Mouse (Mus musculus): Measurements from ENCODE around the gene Vtcn1. TPM values are rescaled to one million over a fixed set of nuclear protein-coding genes. Genes with fewer than 3 reads are reported as not detected.

The Vtcn1 gene
- polyA plus RNA-seq, 1 experiment: 2.2 TPM

- WGBS: 78% methylated on average over 9 of the region's 9 CpGs
- Histone ChIP-seq H3K4me3 (replicated peaks; ENCODE audit: extremely low read depth, low read depth, low read length) (no peak overlapping the region), H3K4me1 (ENCODE audit: control insufficient read depth, insufficient read depth, low read length) (no peaks in the 10 kb centered on the region)
- no peak for TF ChIP-seq POLR2A (IDR thresholded peaks at IDR 0.05; ENCODE audit: borderline replicate concordance, extremely low read depth, low read depth, low read length)
- DNase-seq: no peak
Observed at GRCm38 (mm10) chr3:100881843-100882634, 56.8 kb downstream of the Vtcn1 start.

GRCm38 (mm10) chr3:100889234-100889633 lies 64.0 kb downstream of the Vtcn1 start:
- no peak for TF ChIP-seq CTCF (IDR thresholded peaks at IDR 0.05; ENCODE audit: insufficient read depth, low read length)
- no peak for TF ChIP-seq POLR2A (IDR thresholded peaks at IDR 0.05; ENCODE audit: borderline replicate concordance, extremely low read depth, low read depth, low read length)
- H3K4me1 ChIP-seq (ENCODE audit: control insufficient read depth, insufficient read depth, low read length): no peaks in the 10 kb centered on the region
- DNase-seq: no peak
- no peak overlapping the region for H3K4me3 ChIP-seq (replicated peaks; ENCODE audit: extremely low read depth, low read depth, low read length)
- WGBS: 89% methylated on average over 1 of the region's 1 CpGs

GRCm38 (mm10) chr3:100890406-100890805 lies 65.1 kb downstream of the Vtcn1 start:
- Histone ChIP-seq H3K4me3 (replicated peaks; ENCODE audit: extremely low read depth, low read depth, low read length) (no peak overlapping the region), H3K4me1 (ENCODE audit: control insufficient read depth, insufficient read depth, low read length) (no peaks in the 10 kb centered on the region)
- TF ChIP-seq POLR2A (IDR thresholded peaks at IDR 0.05; ENCODE audit: borderline replicate concordance, extremely low read depth, low read depth, low read length) (no peak), CTCF (IDR thresholded peaks at IDR 0.05; ENCODE audit: insufficient read depth, low read length) (no peak)
- WGBS: 92% methylated on average over 3 of the region's 3 CpGs
- DNase-seq: no peak

GRCm38 (mm10) chr3:100892383-100893335 lies 67.4 kb downstream of the Vtcn1 start:
- DNase-seq: no peak

GRCm38 (mm10) chr3:100895500-100895899 lies 70.2 kb downstream of the Vtcn1 start:
- no peak for TF ChIP-seq POLR2A (IDR thresholded peaks at IDR 0.05; ENCODE audit: borderline replicate concordance, extremely low read depth, low read depth, low read length)
- TF ChIP-seq CTCF (IDR thresholded peaks at IDR 0.05; ENCODE audit: insufficient read depth, low read length): no peak
- no peak for DNase-seq
- Histone ChIP-seq H3K4me1 (ENCODE audit: control insufficient read depth, insufficient read depth, low read length) (no peaks in the 10 kb centered on the region), H3K4me3 (replicated peaks; ENCODE audit: extremely low read depth, low read depth, low read length) (no peak overlapping the region)
- WGBS: 78% methylated on average over 6 of the region's 6 CpGs

More at GRCm38 (mm10) chr3:100892383-100893335, 67.4 kb downstream of the Vtcn1 start:
- H3K4me3 ChIP-seq (replicated peaks; ENCODE audit: extremely low read depth, low read depth, low read length): no peak overlapping the region
- H3K4me1 ChIP-seq (ENCODE audit: control insufficient read depth, insufficient read depth, low read length): no peaks in the 10 kb centered on the region
- TF ChIP-seq POLR2A (IDR thresholded peaks at IDR 0.05; ENCODE audit: borderline replicate concordance, extremely low read depth, low read depth, low read length) (no peak), CTCF (IDR thresholded peaks at IDR 0.05; ENCODE audit: insufficient read depth, low read length) (no peak)
- WGBS: 61% methylated on average over 11 of the region's 11 CpGs

GRCm38 (mm10) chr3:100906128-100906527 lies 80.9 kb downstream of the Vtcn1 start:
- 33% methylated on average over 6 of the region's 6 CpGs for WGBS
- DNase-seq: no peak
- Histone ChIP-seq H3K4me1 (ENCODE audit: control insufficient read depth, insufficient read depth, low read length) (no peaks in the 10 kb centered on the region), H3K4me3 (replicated peaks; ENCODE audit: extremely low read depth, low read depth, low read length) (no peak overlapping the region)
- TF ChIP-seq CTCF (IDR thresholded peaks at IDR 0.05; ENCODE audit: insufficient read depth, low read length): no peak
- TF ChIP-seq POLR2A (IDR thresholded peaks at IDR 0.05; ENCODE audit: borderline replicate concordance, extremely low read depth, low read depth, low read length): no peak

GRCm38 (mm10) chr3:100906916-100907315 lies 81.7 kb downstream of the Vtcn1 start:
- no peak for TF ChIP-seq POLR2A (IDR thresholded peaks at IDR 0.05; ENCODE audit: borderline replicate concordance, extremely low read depth, low read depth, low read length)
- TF ChIP-seq CTCF (IDR thresholded peaks at IDR 0.05; ENCODE audit: insufficient read depth, low read length): no peak
- H3K4me3 ChIP-seq (replicated peaks; ENCODE audit: extremely low read depth, low read depth, low read length): no peak overlapping the region
- no peak for DNase-seq
- 47% methylated on average over 3 of the region's 3 CpGs for WGBS
- H3K4me1 ChIP-seq (ENCODE audit: control insufficient read depth, insufficient read depth, low read length): no peaks in the 10 kb centered on the region

GRCm38 (mm10) chr3:100908594-100908993 lies 83.3 kb downstream of the Vtcn1 start:
- no peak for TF ChIP-seq CTCF (IDR thresholded peaks at IDR 0.05; ENCODE audit: insufficient read depth, low read length)
- TF ChIP-seq POLR2A (IDR thresholded peaks at IDR 0.05; ENCODE audit: borderline replicate concordance, extremely low read depth, low read depth, low read length): no peak
- no peak overlapping the region for H3K4me3 ChIP-seq (replicated peaks; ENCODE audit: extremely low read depth, low read depth, low read length)
- H3K4me1 ChIP-seq (ENCODE audit: control insufficient read depth, insufficient read depth, low read length): no peaks in the 10 kb centered on the region
- DNase-seq: no peak
- 27% methylated on average over 6 of the region's 6 CpGs for WGBS

- no peak for TF ChIP-seq POLR2A (IDR thresholded peaks at IDR 0.05; ENCODE audit: borderline replicate concordance, extremely low read depth, low read depth, low read length)
- TF ChIP-seq CTCF (IDR thresholded peaks at IDR 0.05; ENCODE audit: insufficient read depth, low read length): no peak
- H3K4me1 ChIP-seq (ENCODE audit: control insufficient read depth, insufficient read depth, low read length): no peaks in the 10 kb centered on the region
- 57% methylated on average over 5 of the region's 5 CpGs for WGBS
- DNase-seq: no peak
- no peak overlapping the region for H3K4me3 ChIP-seq (replicated peaks; ENCODE audit: extremely low read depth, low read depth, low read length)
Observed at GRCm38 (mm10) chr3:100910621-100911020, 85.4 kb downstream of the Vtcn1 start.
